Mouse (Mus musculus): ENCODE data around the gene Fto. TPM values are rescaled to one million over a fixed set of nuclear protein-coding genes. Genes with fewer than 3 reads are reported as not detected.

Fto gene
- total and polyA plus RNA-seq, 2 experiments from 2014 or later: 41.1 to 50.6 TPM

GRCm38 (mm10) chr8:91324271-91324670 lies 10.9 kb downstream of the Fto start:
- no peak for DNase-seq (ENCODE audit: low spot score)

GRCm38 (mm10) chr8:91324916-91325315 lies 11.6 kb downstream of the Fto start:
- Histone ChIP-seq H3K4me3 (ENCODE audit: low read depth, low read length) (no peak overlapping the region), H3K4me2 (ENCODE audit: low read depth, low read length) (no peak overlapping the region), H3K27ac (ENCODE audit: low read depth) (no peak overlapping the region), H3K9me3 (replicated peaks; ENCODE audit: control insufficient read depth, low read length) (no peaks in the 10 kb centered on the region), H3K27me3 (ENCODE audit: control insufficient read depth, insufficient read depth, low read length) (no peaks in the 10 kb centered on the region), H3K4me1 (ENCODE audit: control insufficient read depth, insufficient read depth) (peaks cover 19% of the 10 kb centered on the region), H3K36me3 (replicated peaks; ENCODE audit: control insufficient read depth, insufficient read depth, low read length) (no peaks in the 10 kb centered on the region), H3K9ac (replicated peaks; ENCODE audit: low read depth, low read length) (no peak overlapping the region)
- WGBS: 92% methylated on average over 4 of the region's 4 CpGs
- TF ChIP-seq EP300 (IDR thresholded peaks at IDR 0.05; ENCODE audit: low read depth) (no peak), CTCF (IDR thresholded peaks at IDR 0.05; ENCODE audit: low read depth) (no peak)
- DNase-seq (ENCODE audit: low spot score) (no peak), ATAC-seq (ENCODE audit: insufficient read depth, low read depth) (no peak)

More at GRCm38 (mm10) chr8:91324271-91324670, 10.9 kb downstream of the Fto start:
- Histone ChIP-seq H3K27me3 (ENCODE audit: control insufficient read depth, insufficient read depth, low read length) (no peaks in the 10 kb centered on the region), H3K9ac (replicated peaks; ENCODE audit: low read depth, low read length) (no peak overlapping the region), H3K4me1 (ENCODE audit: control insufficient read depth, insufficient read depth) (peaks cover 13% of the 10 kb centered on the region), H3K4me2 (ENCODE audit: low read depth, low read length) (peak overlapping the region; percentile 17; the same call in 1 of the 2 replicates), H3K27ac (ENCODE audit: low read depth) (peak overlapping the region; percentile 60), H3K4me3 (ENCODE audit: low read depth, low read length) (no peak overlapping the region), H3K36me3 (replicated peaks; ENCODE audit: control insufficient read depth, insufficient read depth, low read length) (no peaks in the 10 kb centered on the region), H3K9me3 (replicated peaks; ENCODE audit: control insufficient read depth, low read length) (no peaks in the 10 kb centered on the region)
- TF ChIP-seq EP300 (IDR thresholded peaks at IDR 0.05; ENCODE audit: low read depth): no peak
- TF ChIP-seq CTCF (IDR thresholded peaks at IDR 0.05; ENCODE audit: low read depth): peak; percentile 41
- 0 out of 2 replicates have a peak, but pooled peaks have one; percentile 22 for ATAC-seq (ENCODE audit: insufficient read depth, low read depth)
- 60% methylated on average over 9 of the region's 9 CpGs for WGBS

GRCm38 (mm10) chr8:91326018-91326417 lies 12.7 kb downstream of the Fto start:
- ATAC-seq (ENCODE audit: insufficient read depth, low read depth) (no peak), DNase-seq (ENCODE audit: low spot score) (no peak)
- H3K9me3 ChIP-seq (replicated peaks; ENCODE audit: control insufficient read depth, low read length): no peaks in the 10 kb centered on the region
- no peak overlapping the region for H3K9ac ChIP-seq (replicated peaks; ENCODE audit: low read depth, low read length)
- WGBS: 66% methylated on average over 3 of the region's 3 CpGs
- no peaks in the 10 kb centered on the region for H3K36me3 ChIP-seq (replicated peaks; ENCODE audit: control insufficient read depth, insufficient read depth, low read length)
- no peak overlapping the region for H3K4me2 ChIP-seq (ENCODE audit: low read depth, low read length)
- no peaks in the 10 kb centered on the region for H3K27me3 ChIP-seq (ENCODE audit: control insufficient read depth, insufficient read depth, low read length)
- H3K4me3 ChIP-seq (ENCODE audit: low read depth, low read length): no peak overlapping the region
- H3K4me1 ChIP-seq (ENCODE audit: control insufficient read depth, insufficient read depth): peaks cover 31% of the 10 kb centered on the region
- H3K27ac ChIP-seq (ENCODE audit: low read depth): no peak overlapping the region
- no peak for TF ChIP-seq CTCF (IDR thresholded peaks at IDR 0.05; ENCODE audit: low read depth)
- no peak for TF ChIP-seq EP300 (IDR thresholded peaks at IDR 0.05; ENCODE audit: low read depth)

GRCm38 (mm10) chr8:91326946-91327345 lies 13.6 kb downstream of the Fto start:
- peaks cover 39% of the 10 kb centered on the region for H3K4me1 ChIP-seq (ENCODE audit: control insufficient read depth, insufficient read depth)
- TF ChIP-seq CTCF (IDR thresholded peaks at IDR 0.05; ENCODE audit: low read depth): no peak
- no peak for TF ChIP-seq EP300 (IDR thresholded peaks at IDR 0.05; ENCODE audit: low read depth)
- 90% methylated on average over 6 of the region's 6 CpGs for WGBS

GRCm38 (mm10) chr8:91327471-91328205 lies 14.3 kb downstream of the Fto start:
- H3K4me1 ChIP-seq (ENCODE audit: control insufficient read depth, insufficient read depth): peaks cover 43% of the 10 kb centered on the region
- H3K9me3 ChIP-seq (replicated peaks; ENCODE audit: control insufficient read depth, low read length): no peaks in the 10 kb centered on the region
- no peak overlapping the region for H3K4me2 ChIP-seq (ENCODE audit: low read depth, low read length)
- no peaks in the 10 kb centered on the region for H3K36me3 ChIP-seq (replicated peaks; ENCODE audit: control insufficient read depth, insufficient read depth, low read length)
- DNase-seq (ENCODE audit: low spot score) (no peak), ATAC-seq (ENCODE audit: insufficient read depth, low read depth) (no peak)
- TF ChIP-seq EP300 (IDR thresholded peaks at IDR 0.05; ENCODE audit: low read depth): no peak
- no peak for TF ChIP-seq CTCF (IDR thresholded peaks at IDR 0.05; ENCODE audit: low read depth)
- no peak overlapping the region for H3K9ac ChIP-seq (replicated peaks; ENCODE audit: low read depth, low read length)
- H3K4me3 ChIP-seq (ENCODE audit: low read depth, low read length): no peak overlapping the region
- no peaks in the 10 kb centered on the region for H3K27me3 ChIP-seq (ENCODE audit: control insufficient read depth, insufficient read depth, low read length)
- H3K27ac ChIP-seq (ENCODE audit: low read depth): no peak overlapping the region
- 81% methylated on average over 11 of the region's 11 CpGs for WGBS

More at GRCm38 (mm10) chr8:91326946-91327345, 13.6 kb downstream of the Fto start:
- no peak overlapping the region for H3K9ac ChIP-seq (replicated peaks; ENCODE audit: low read depth, low read length)
- DNase-seq (ENCODE audit: low spot score) (no peak), ATAC-seq (ENCODE audit: insufficient read depth, low read depth) (no peak)
- H3K36me3 ChIP-seq (replicated peaks; ENCODE audit: control insufficient read depth, insufficient read depth, low read length): no peaks in the 10 kb centered on the region
- H3K9me3 ChIP-seq (replicated peaks; ENCODE audit: control insufficient read depth, low read length): no peaks in the 10 kb centered on the region
- no peak overlapping the region for H3K27ac ChIP-seq (ENCODE audit: low read depth)
- no peak overlapping the region for H3K4me3 ChIP-seq (ENCODE audit: low read depth, low read length)
- H3K27me3 ChIP-seq (ENCODE audit: control insufficient read depth, insufficient read depth, low read length): no peaks in the 10 kb centered on the region
- H3K4me2 ChIP-seq (ENCODE audit: low read depth, low read length): no peak overlapping the region
